Mouse (Mus musculus) common myeloid progenitor, adult 5-6 weeks (primary cell): ENCODE measurements around the gene Zxdc. TPM values are rescaled to one million over a fixed set of nuclear protein-coding genes. Genes with fewer than 3 reads are reported as not detected.

Source experiments
- ATAC-seq: replicated peaks from 2 replicates; pipeline ENCODE4 v1.8.0; 2016; ENCODE audit warnings: low read depth, mild to moderate bottlenecking, moderate TSS enrichment, inconsistent platforms; ENCODE audit not compliant: poor library complexity, severe bottlenecking
- total RNA-seq: library from RNA; stranded (forward); fragments of 200-1000, 187-1606 nt; gene quantifications from 2 replicates; pipeline ENCODE4 v1.2.3, GENCODE M21; 2017

Gene Zxdc
- 11.6 and 15.8 TPM in 2 replicates for total RNA-seq

DNA sequence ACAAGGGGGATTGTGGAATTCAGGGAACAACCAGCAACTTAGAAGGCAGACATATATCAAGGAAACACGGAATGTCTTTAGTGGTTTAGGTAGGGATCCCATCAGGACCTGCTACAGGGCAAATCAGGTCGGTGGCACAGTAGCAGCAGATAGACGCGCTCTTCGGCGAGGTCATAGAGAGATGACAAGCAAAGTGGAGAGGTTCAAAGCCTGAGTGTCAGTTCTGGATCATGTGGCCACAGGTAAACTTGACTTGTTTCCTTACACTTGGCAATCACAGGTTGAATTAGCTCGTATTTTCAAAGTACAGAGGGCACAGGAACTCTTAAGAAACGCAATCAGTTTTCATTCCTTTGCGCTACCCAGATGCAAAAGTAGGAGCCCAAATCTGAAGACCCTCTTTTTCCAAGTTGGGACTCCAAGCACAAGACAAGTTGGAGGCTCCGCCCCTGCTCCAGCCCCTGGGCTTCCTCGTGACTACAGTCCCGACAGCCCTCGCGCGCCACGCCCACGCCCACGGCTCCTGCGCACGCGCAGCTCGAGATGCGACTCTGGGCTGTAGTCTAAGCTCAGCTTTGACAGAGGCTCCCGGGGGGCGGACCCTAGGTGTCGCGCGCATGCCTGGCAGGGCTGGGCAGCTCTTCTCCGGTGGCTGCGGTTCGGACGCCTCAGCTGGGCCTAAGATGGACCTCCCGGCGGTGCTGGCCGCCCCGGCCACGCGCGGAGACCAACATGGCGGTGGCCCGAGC is at the start of gene Zxdc:
Zxdc (plus strand) TSS at position 517 of the 749 bp plus-strand sequence.
- peak; percentile 98 for ATAC-seq

DNA sequence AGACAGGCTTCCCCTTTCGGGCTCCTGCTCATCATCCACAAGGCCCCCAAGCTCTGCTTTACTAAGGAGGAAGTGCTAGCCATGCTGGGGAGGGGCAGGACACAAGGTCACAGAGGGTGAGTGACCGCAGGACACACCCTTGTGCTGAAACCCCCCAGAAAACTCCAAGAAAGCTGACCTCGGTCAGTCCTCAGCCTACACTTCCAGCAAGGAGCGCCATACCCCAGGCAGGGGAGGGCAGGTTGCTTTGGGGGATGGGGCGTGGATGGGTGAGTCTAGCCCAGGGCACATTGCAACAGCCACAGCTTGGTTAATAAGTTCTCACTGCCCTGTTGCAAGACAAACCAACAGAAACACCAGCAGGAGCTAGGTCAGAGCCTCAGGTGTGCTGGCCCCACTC is 48.9 kb upstream of the Zxdc start:
- ATAC-seq: no peak; the same call in 1 of the 2 replicates

DNA sequence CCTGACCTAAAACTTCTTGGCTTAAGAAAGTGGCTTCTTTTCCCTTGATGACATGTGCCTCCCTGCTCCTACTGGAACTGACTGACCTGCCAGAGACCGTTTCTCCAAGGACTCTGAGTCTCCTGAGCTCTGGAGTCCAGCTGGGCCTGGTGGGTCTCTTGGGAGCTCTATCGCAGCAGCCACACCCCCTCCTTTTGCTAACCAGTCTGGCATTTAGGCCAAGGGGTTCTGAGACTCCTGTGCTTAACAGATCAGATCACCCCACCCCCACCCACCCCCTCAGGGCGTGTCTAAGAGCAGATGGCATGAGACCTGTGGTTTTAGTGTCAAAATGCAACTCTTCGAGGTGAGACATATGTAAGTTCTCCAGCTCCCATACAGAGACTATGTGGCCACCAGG is 47.5 kb upstream of the Zxdc start:
- ATAC-seq: no peak

DNA sequence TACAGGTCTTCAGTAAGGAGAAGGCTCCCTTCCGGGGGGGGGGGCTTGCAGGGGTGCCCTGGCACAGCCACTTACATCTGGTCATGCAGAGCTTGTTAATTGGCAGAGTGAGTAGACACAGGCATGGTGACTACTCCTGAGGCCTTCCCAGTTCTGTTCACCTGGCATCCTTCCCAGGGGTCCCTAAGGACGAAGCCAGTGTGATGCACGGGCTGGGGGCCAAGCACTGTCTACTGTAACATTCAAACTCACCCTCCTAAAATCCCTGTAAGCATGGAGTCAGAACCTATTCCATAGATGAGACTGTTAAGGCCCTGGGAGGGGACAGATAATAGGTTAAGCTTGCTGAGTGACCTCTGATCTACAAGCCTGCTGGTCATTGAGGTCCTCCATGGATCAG is 45.3 kb upstream of the Zxdc start:
- ATAC-seq: no peak

DNA sequence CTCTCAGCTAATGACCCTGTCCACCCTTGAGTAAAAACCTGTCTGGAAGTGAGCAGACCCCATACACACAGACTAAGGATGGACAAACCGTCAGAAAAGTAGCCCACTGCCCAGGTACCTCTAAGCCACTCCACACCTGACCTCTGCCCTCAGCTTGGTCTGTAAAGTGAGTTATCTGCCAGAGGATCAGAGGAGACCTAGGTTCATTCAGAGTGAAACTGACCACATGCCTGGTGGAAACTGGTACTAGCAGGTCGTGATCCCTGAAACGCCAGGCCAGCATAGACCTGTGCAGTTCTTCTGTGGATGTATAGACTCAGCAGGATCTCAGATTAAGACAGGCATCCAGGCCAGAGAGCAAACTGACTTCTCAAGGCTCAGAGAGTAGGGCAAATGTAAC is 44.8 kb upstream of the Zxdc start:
- ATAC-seq: no peak

DNA sequence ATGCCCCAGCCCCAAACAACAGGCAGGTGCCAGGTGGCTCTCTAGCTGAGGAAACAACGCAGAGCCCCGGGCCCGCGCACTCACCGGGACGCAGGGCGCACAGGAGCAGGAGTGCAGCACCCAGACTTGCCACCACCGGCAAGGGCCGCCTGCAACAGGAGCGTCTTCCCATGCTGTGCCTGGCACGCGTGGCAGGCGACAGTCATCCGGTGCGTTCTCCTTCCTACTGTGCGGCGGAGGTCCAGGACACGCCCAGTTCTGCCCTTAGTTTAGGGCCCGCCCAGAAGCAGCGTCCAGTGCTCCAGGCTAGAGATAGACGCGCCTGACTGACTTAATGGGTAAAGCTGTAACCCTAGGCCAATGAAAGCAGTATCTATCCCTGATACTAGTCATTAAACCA is 44.3 kb upstream of the Zxdc start, which contains the start of gene Chst13:
Chst13 (minus strand) TSS at position 195 of the 400 bp plus-strand sequence.
- peak; percentile 73 for ATAC-seq

DNA sequence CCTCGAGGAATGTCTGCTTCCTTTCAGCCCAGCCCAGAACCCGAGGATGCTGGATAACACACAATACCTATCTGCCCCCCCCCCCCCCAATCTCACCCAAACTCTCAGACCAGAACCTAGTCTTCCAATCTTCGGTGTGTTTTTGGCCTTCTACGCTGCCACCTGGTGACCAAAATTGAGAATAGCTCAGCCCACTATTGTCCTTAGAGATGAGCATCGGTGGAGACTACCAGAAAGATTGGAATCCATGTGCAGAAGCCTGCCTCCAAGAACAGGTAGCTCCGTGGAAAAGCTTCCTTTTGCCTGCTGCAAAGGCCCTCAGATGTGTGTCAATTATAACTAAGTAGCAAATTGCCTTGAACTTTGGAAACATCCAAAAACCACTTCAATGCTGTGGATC is 41.6 kb upstream of the Zxdc start:
- ATAC-seq: peak; percentile 60; the same call in 1 of the 2 replicates

DNA sequence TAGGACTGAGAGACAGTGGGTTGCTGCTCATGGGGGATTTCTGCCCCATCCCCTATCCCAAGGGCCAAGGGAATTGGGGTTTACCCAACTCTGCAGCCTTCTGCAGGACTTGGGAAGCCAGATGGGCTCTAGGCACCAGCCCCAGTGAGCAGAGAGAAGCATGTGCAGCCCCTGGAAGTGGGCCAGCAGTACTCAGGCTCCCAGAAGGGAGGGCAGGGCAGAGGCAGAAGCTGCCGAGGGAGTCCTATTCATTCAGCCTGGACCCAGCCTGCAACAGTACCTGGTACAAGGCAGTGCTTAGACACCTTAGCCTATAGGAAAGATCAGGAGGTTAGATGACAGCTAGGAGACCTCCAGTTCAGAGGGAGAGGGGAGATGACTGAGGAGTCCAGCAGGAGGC is 39.3 kb upstream of the Zxdc start:
- no peak for ATAC-seq

DNA sequence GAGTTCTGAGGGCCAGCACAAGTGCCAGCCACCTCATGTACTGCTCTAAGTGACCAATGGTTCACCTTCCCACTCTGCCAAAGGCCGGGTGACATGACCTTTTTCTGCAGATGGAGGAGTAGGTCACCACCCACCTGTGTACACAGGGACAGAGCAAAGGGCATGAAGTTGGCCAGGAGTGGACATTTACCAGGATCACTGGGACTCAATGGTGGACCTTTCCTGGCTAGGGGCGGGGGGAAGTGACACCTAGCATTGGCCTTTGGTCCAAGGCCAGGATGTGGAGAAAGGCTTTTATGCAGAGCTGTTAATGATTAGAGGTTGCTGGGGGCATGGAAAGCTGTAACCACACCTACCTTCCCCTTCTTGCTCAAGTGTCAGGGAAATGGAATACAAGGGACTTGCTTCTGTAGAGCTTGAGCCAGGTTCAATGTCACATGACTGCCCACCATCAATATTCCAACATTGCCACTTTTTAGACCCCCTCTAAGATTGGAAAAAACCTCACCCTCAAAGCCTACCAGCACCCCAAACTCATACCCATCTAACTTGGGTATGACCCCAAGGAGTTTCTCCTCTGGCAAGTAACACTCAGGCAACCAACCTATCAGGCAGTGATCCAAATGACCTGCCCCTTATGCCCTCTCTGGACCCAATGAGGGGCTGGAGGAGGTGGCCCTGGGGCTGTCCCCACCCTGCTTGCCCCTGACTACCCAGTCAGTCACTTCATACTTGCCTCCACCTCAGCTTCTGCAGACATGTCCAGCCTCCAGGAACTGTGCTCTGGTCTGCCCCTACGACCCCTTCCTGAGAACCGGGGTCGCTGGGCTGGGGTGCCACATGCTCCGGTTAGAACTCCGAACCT is 36.5 kb upstream of the Zxdc start, which contains the start of gene Uroc1:
Uroc1 (plus strand) TSS at position 724 of the 865 bp plus-strand sequence.
- ATAC-seq: no peak

DNA sequence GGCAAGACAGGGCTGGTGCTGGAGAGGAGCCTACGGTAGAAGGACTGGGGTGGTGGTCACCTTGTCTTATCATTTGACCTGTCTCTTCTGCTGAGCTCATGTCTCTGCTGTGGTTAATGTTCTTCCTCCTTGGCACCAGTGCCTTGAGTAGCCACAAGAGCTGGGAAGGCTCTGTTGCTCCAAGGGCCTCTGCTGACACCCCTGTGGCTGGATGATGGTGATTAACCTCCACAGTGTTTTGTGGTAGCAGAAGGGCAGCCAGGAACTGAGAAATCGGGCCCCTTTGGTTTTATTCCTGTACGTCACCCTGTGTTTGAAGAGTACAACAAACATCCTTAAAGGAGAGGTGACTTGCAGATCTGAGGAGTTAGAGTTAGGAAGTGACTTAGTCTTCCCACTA is 35.0 kb upstream of the Zxdc start:
- peak; percentile 83 for ATAC-seq

DNA sequence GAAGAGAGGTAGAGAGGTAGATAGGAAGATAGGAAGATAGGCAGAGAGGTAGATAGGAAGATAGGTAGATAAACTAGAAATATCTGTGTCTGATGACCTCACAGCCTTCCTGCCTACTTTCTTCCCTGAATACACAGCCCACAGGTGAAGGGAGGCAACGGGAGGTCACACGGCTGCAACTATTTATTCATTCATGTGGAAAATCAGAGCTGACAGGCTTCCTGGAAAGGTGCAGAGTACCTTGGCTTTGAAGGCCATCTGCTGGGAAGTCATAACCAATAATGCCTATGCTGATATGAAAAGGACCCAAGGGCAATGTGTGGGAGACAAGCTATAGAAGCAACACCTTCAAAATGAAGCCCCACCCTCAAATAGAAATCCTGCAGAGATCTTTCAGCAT is 26.9 kb upstream of the Zxdc start:
- ATAC-seq: no peak

DNA sequence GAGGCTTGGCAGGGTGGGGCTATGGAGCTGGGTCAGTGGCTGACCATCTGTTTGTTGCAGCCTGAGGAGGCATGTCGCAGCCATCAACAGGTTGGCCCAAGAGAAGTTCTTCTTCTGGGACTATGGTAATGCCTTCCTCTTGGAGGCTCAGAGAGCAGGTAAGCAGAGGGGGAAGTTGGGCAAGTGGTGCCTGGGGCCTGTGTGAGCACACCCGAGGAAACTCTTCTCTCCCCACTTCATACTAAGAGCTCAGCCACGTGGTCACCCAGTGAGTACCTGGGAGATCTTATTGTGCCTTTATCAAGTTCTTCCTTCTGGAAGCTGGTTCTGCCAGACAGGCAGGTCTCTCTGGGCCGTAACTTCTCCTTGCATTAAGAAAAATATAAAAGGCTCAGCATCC is 22.1 kb upstream of the Zxdc start:
- ATAC-seq: no peak

DNA sequence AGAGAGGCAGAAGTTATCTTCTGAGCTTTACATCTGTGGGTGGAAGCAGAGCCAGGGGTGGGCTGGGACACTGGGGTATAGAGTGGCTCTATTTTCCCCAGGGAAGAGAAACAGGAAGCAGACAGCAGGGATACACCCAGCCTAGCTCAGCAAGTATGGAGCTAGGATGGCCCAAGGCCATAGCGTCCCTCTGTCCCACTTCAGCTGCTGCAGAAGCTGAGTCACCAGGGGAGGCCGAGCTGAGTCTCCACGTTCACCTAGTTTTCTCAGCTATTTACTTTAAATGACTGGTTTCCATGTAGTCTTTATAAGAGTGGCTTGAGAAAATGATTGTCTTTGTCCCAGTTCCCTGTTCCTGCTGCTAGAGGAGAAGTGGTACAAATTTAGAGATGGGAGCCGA is 20.8 kb upstream of the Zxdc start:
- ATAC-seq: no peak

DNA sequence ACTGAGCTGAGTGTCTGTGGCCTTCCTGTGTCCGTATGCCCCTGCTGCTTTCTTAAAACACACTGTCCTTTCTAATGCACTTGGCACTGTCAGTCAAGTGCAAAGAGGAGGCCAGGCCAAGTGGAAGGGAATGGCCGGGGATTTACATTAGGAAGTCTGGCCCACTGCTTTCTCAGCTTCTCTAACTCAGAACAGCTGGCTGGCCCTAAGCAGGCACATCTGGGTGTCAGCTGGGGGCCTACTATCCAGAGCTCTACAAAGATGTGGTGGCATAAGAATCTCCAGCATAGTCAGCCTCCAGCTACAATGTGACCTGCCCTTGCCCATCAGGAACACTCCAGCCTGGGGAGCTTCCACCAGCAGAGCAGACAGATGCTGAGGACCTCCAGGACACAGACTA is 19.3 kb upstream of the Zxdc start:
- ATAC-seq: no peak

DNA sequence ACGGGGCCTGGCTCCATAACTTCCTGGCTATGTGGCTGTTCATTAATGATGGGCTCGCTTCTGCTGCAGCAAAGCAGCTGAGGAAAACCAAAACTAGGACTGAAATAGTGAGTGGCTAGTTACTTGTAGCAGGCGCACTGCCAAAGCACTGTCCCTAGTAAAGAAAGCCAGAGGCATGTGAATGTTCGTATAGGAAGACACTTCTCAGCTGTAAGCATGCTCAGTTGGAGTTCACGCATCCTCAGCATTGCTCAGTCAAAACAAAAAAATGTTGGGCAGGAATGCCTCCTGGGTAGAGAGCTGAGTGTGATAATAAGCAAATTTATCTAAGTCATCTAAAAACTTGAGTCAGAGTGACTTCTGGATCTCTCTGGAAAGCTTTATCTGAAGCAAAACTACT is 11.2 kb upstream of the Zxdc start:
- no peak for ATAC-seq

DNA sequence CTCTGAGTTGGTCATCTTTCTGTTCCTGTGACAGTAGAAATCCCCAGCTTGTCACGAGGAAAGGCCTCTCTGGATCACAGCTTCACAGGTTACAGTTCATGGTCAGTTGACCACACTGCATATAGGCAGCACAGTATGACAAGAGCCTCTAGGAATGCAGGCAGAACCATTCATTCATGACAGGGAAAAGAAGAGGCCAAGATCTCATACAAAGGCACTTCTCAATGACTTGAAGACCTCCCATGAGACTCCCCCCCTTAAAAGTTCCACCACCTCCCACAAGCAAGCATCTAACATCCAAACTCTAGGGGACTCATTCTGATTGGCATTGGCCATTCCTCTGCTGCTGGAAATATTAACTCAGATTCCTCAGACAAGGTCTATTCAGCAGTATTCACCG is 9.8 kb upstream of the Zxdc start:
- ATAC-seq: no peak

DNA sequence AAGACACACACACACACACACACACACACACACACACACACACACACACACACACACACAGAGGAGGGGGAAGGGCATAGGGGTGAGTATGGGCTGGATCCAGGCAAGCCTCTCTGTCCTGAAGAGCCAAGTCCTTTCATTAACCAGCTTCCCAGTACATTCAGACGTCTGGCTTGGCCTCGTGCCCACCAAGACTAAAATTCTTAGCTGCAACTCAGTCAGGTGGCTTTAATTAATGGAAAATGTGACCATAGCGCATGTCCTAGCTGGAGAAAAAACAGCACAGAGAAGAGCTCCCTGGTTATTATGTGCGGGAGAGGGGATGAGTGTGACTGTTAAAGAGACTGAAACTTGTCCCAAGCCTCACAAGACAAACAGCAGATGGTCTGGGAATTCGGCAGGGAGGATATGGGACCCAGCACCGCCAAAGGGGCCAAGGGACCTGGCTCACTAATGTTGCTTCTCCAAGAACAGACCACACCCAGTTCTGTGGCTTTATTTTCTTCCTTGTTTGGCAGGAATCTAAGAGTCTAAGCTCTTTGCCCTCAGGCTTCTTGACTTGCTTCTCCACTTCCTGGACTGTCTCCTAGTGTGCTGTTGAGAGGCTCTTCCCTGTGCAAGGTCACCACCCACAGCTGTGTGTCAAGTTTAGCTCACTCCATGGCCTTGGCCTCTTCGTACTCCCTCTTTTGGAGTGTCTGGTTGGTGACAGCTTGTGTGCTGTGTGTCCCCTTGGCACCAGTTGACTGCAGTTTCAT is 9.1 kb upstream of the Zxdc start:
- peak; percentile 67 for ATAC-seq

DNA sequence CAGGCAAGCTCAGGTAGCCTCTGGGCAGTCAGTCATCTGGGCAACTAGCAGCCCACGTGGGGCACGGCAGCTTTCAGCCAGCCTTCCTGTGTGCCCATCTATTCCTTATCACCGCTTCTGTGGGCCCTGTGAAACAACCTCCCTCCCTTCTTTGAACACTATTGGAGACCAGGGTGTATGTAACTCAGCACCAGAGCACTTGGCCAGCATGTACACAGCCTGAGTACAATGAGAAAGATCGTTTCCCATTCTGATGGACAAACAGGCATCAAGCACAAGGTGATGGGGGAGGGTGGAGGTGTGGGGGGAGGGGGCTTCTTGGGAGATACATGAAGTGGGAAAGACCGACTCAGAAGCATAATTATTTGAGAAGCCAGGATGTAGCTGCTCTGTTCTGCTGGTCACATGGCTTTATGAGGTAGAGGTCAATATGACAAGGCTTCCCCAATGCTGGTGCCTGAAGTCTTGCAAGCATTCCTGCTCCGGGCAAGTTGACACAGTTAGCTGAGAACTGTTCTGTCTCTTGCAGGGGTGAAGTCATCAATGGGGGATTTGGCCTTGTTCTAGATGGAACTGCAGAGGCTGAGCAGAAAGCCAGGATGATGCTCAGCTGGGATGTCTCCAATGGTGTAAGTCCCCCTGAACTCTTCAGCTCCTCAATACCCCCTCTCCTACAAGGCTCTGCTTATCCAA is 8.2 kb upstream of the Zxdc start:
- no peak for ATAC-seq

DNA sequence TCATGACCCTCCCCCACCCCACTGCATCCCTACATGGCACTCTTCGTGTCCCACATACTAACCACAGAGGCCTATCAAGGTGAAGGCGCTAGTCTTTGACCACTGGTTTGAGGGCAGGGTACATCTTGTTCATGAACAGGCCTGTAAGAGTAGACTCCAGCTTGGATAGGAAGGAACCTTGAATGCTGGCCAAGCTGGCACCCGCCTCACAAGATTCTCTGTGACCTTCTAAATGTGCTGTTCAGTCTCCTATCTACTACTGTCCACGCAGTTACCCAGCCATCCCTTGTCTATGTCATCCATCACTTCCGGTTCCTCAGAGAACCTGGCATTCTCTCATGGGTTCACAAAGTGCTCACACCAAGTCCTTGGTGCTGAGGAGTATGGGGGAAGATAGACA is 6.0 kb upstream of the Zxdc start:
- ATAC-seq: no peak
